Mouse (Mus musculus) myocyte (in vitro differentiated cells): ENCODE measurements at regions not wholly inside any gene's neighbourhood (a gene's known extent, or its start where the extent isn't known, plus 50 kb on each side); places are given as distances from the start of the nearest gene placed in this dataset.

Experiments used
- H3K27me3 ChIP-seq: one replicate; pipeline ENCODE4 v1.6.1; 2011; ENCODE audit not compliant: control insufficient read depth, insufficient read depth, insufficient read length
- H3K36me3 ChIP-seq: one replicate; pipeline ENCODE4 v1.6.1; 2011; ENCODE audit not compliant: control insufficient read depth, insufficient read depth
- H3K4me2 ChIP-seq: one replicate; pipeline ENCODE4 v1.6.1; 2011; ENCODE audit warnings: low read depth, control low read depth
- H3K4me3 ChIP-seq: one replicate; pipeline ENCODE4 v1.5.1; 2011; ENCODE audit warnings: mild to moderate bottlenecking, control low read depth, moderate library complexity
- H3K79me2 ChIP-seq: one replicate; pipeline ENCODE4 v1.6.1; 2011; ENCODE audit not compliant: control insufficient read depth, insufficient read depth
- H3ac ChIP-seq: one replicate; pipeline ENCODE4 v1.6.1; 2011; ENCODE audit not compliant: control insufficient read depth, insufficient read length
- CEBPB ChIP-seq: IDR thresholded peaks from 2 replicates; pipeline ENCODE4 v1.6.1; 2011; ENCODE audit warnings: mild to moderate bottlenecking, moderate library complexity; ENCODE audit not compliant: poor library complexity, insufficient read depth, severe bottlenecking
- E2F4 ChIP-seq: IDR thresholded peaks from one replicate; pipeline ENCODE4 v1.6.1; 2011; ENCODE audit warnings: mild to moderate bottlenecking, control low read depth, moderate library complexity; ENCODE audit not compliant: insufficient read depth
- MAX ChIP-seq: IDR thresholded peaks from one replicate; pipeline ENCODE4 v1.6.1; 2011; ENCODE audit warnings: low read depth, mild to moderate bottlenecking, control low read depth
- MYOD1 ChIP-seq, 3 experiments: IDR thresholded peaks; one replicate each; pipeline ENCODE4 v1.6.1; 2011; ENCODE audit warnings: control low read depth in 2 of 3, low read depth in 2 of 3, mild to moderate bottlenecking in 2 of 3, moderate library complexity in 1 of 3; ENCODE audit not compliant: insufficient read length in 2 of 3, control insufficient read depth in 1 of 3
- MYOG ChIP-seq, 3 experiments: IDR thresholded peaks; one replicate each; pipeline ENCODE4 v1.6.1; 2011; ENCODE audit warnings: control low read depth in 2 of 3, low read depth in 2 of 3, mild to moderate bottlenecking in 2 of 3; ENCODE audit not compliant: insufficient read length in 2 of 3, control insufficient read depth in 1 of 3, insufficient read depth in 1 of 3
- POLR2A ChIP-seq: IDR thresholded peaks from one replicate; pipeline ENCODE4 v1.6.1; 2011; ENCODE audit warnings: low read depth, mild to moderate bottlenecking, control low read depth, moderate library complexity; ENCODE audit not compliant: insufficient read length
- POLR2AphosphoS2 ChIP-seq: IDR thresholded peaks from one replicate; pipeline ENCODE4 v1.6.1; 2011; ENCODE audit warnings: low read depth, control low read depth; ENCODE audit not compliant: insufficient read length
- REST ChIP-seq: IDR thresholded peaks from one replicate; pipeline ENCODE4 v1.6.1; 2011; ENCODE audit warnings: mild to moderate bottlenecking, control low read depth, moderate library complexity; ENCODE audit not compliant: insufficient read depth, insufficient read length
- SRF ChIP-seq: IDR thresholded peaks from one replicate; pipeline ENCODE4 v1.6.1; 2011; ENCODE audit warnings: low read depth; ENCODE audit not compliant: control insufficient read depth, insufficient read length
- TCF12 ChIP-seq: IDR thresholded peaks from one replicate; pipeline ENCODE4 v1.6.1; 2011; ENCODE audit warnings: mild to moderate bottlenecking, control low read depth; ENCODE audit not compliant: poor library complexity, insufficient read depth, severe bottlenecking
- TCF3 ChIP-seq: IDR thresholded peaks from one replicate; pipeline ENCODE4 v1.6.1; 2011; ENCODE audit warnings: low read depth, control low read depth; ENCODE audit not compliant: insufficient read length
- USF1 ChIP-seq: IDR thresholded peaks from one replicate; pipeline ENCODE4 v1.6.1; 2011; ENCODE audit warnings: low read depth, mild to moderate bottlenecking, control low read depth, moderate library complexity

GRCm38 (mm10) chr5:46367328-46367727 is 509.9 kb upstream of the Lcorl start:
- Histone ChIP-seq H3ac (no peak overlapping the region), H3K4me2 (no peak overlapping the region), H3K79me2 (no peaks in the 10 kb centered on the region), H3K27me3 (no peaks in the 10 kb centered on the region), H3K36me3 (no peaks in the 10 kb centered on the region), H3K4me3 (no peak overlapping the region)
- TF ChIP-seq POLR2AphosphoS2 (no peak), MYOG (IDR thresholded peaks at IDR 0.05; ENCODE audit: control insufficient read depth in 1 of 3, insufficient read depth in 1 of 3, insufficient read length in 2 of 3, low read depth in 2 of 3) (no peak), TCF3 (no peak), SRF (no peak), CEBPB (no peak), REST (no peak), MYOD1 (IDR thresholded peaks at IDR 0.05; ENCODE audit: control insufficient read depth in 1 of 3, insufficient read length in 2 of 3, low read depth in 2 of 3) (no peak), POLR2A (no peak), TCF12 (no peak), E2F4 (no peak), MAX (no peak), USF1 (no peak)

DNA sequence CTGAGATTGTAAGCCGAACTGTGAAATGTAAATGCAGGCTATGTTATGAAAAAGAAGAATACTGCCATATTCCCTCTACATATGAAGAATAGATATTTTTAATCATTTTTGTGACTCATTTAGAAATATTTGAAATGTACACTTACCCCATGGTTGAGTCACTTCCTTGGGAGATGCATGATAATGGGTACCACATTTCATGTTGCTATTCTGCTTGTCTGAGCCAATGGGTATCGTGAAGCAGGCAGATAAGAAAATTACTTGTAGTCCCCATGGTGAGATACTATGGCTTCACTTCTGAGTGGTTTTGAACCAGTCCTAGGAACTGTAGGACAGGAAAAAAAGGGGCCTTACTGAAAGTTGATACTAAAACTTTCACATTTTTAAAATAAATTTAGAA is 506.2 kb upstream of the Lcorl start:
- Histone ChIP-seq H3K4me2 (no peak overlapping the region), H3K27me3 (no peaks in the 10 kb centered on the region), H3K4me3 (no peak overlapping the region), H3K36me3 (no peaks in the 10 kb centered on the region), H3ac (no peak overlapping the region), H3K79me2 (no peaks in the 10 kb centered on the region)
- TF ChIP-seq USF1 (no peak), CEBPB (no peak), MAX (no peak), SRF (no peak), MYOG (IDR thresholded peaks at IDR 0.05; ENCODE audit: control insufficient read depth in 1 of 3, insufficient read depth in 1 of 3, insufficient read length in 2 of 3, low read depth in 2 of 3) (no peak), POLR2A (no peak), TCF3 (no peak), MYOD1 (IDR thresholded peaks at IDR 0.05; ENCODE audit: control insufficient read depth in 1 of 3, insufficient read length in 2 of 3, low read depth in 2 of 3) (no peak), POLR2AphosphoS2 (no peak), E2F4 (no peak), REST (no peak), TCF12 (no peak)

- Histone ChIP-seq H3K79me2 (no peaks in the 10 kb centered on the region), H3ac (no peak overlapping the region), H3K4me2 (no peak overlapping the region), H3K27me3 (no peaks in the 10 kb centered on the region), H3K36me3 (no peaks in the 10 kb centered on the region), H3K4me3 (no peak overlapping the region)
- TF ChIP-seq SRF = no peak
- TF ChIP-seq MAX = no peak
- TF ChIP-seq TCF3 = no peak
- TF ChIP-seq MYOG (IDR thresholded peaks at IDR 0.05; ENCODE audit: control insufficient read depth in 1 of 3, insufficient read depth in 1 of 3, insufficient read length in 2 of 3, low read depth in 2 of 3) = no peak
- no peak for TF ChIP-seq REST
- TF ChIP-seq POLR2AphosphoS2 = no peak
- no peak for TF ChIP-seq TCF12
- no peak for TF ChIP-seq E2F4
Observed at GRCm38 (mm10) chr5:46361637-46362036, 504.2 kb upstream of the Lcorl start.

DNA sequence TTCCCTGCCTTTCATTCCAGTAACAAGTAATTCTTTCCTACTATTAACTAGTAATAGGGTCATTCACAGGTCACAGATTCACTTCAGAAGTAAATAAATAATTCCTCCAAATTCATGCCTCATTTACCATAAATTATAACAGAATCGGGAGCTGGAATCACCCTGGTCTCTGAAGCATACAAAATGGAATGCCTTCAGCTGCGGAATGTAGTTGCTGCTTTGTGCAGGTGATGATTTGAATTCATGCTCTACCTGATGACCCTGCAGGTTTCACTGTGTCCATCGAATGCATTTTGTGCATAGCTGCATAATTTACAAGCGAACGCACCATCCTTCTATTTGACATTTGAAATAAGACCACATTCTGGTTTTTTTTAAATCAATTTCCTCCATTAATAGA is 491.0 kb upstream of the Lcorl start:
- TF ChIP-seq TCF3 = no peak
- Histone ChIP-seq H3K4me3 (no peak overlapping the region), H3K4me2 (no peak overlapping the region), H3K79me2 (no peaks in the 10 kb centered on the region), H3K27me3 (no peaks in the 10 kb centered on the region), H3K36me3 (no peaks in the 10 kb centered on the region), H3ac (no peak overlapping the region)

GRCm38 (mm10) chr5:46347368-46348083 is 490.1 kb upstream of the Lcorl start:
- Histone ChIP-seq H3K79me2 (no peaks in the 10 kb centered on the region), H3K36me3 (no peaks in the 10 kb centered on the region), H3ac (no peak overlapping the region), H3K4me3 (no peak overlapping the region), H3K4me2 (peak overlapping the region; percentile 63), H3K27me3 (no peaks in the 10 kb centered on the region)
- TF ChIP-seq REST (no peak), MAX (no peak), MYOD1 (IDR thresholded peaks at IDR 0.05; ENCODE audit: control insufficient read depth in 1 of 3, insufficient read length in 2 of 3, low read depth in 2 of 3) (no peak), MYOG (IDR thresholded peaks at IDR 0.05; ENCODE audit: control insufficient read depth in 1 of 3, insufficient read depth in 1 of 3, insufficient read length in 2 of 3, low read depth in 2 of 3) (no peak)
